Mouse (Mus musculus) bone marrow macrophage, adult 2 months (primary cell): ENCODE results near the gene Ilkap.

Experiments
- CTCF ChIP-seq: IDR thresholded peaks from 2 replicates; pipeline ENCODE4 v1.5.1; 2012; ENCODE audit warnings: low read depth, mild to moderate bottlenecking, low read length, moderate library complexity
- POLR2A ChIP-seq: IDR thresholded peaks from 2 replicates; pipeline ENCODE4 v1.6.1; 2012; ENCODE audit warnings: mild to moderate bottlenecking, low read depth, low read length, borderline replicate concordance

GRCm38 (mm10) chr1:91405406-91406169, 7.0 kb upstream of the Ilkap start:
- no peak for TF ChIP-seq CTCF
- TF ChIP-seq POLR2A, result no peak
